Comparison of ENCODE assay signal across 18 mouse cellular contexts in the genomic region with DNA sequence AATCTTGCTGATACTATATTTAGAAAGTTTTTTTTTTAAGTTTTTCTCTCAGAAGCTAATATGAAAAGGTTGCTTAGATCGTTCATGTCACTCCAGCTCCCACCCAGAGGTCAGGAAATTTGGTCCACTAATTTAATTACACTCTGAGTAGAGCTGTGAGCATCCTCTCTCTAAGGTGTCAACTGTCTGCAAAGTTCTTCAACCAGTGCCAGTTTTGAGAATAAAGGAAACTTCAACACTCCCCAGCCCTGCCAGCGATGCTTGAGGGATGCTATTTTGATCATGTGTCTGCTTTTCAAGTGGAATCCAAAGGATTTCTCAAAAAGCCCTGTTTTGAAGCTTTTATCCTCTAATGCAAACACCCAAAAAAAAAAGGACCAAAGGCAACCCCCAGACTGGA.
"Had no signal": no experiment of that assay in that cellular context is flagged by ENCODE, and none has a peak within 500 bp of the region (broad histone marks: within the 10 kb centered on the region; RNA-seq: fewer than 3 reads in every experiment).

No protein-coding gene starts in this region.

- H3K4me1 ChIP-seq: liver, embryonic 13.5 days; megakaryocyte, embryonic 14.5 days had no signal

- H3K27ac ChIP-seq: kidney, postnatal 0 days; layer of hippocampus, adult 2 months; liver, embryonic 13.5 days; midbrain, embryonic 10.5 days; stomach, postnatal 0 days had no signal

- ATAC-seq: lung, postnatal 0 days had no signal

- H3K36me3 ChIP-seq: liver, embryonic 13.5 days; midbrain, embryonic 10.5 days had no signal

- H3K9ac ChIP-seq: liver, embryonic 13.5 days had no signal

- H3K4me2 ChIP-seq: liver, embryonic 13.5 days had no signal

- H3K27me3 ChIP-seq: liver, embryonic 13.5 days; megakaryocyte, embryonic 14.5 days had no signal

- H3K9me3 ChIP-seq: liver, embryonic 13.5 days; megakaryocyte, embryonic 14.5 days; midbrain, embryonic 10.5 days had no signal

- DNase-seq: kidney, adult 2 months; kidney, postnatal 36 days; layer of hippocampus, adult 9-11 months; liver, embryonic 13.5 days; lung, adult 2 months; lung, postnatal 36 days; right cerebral cortex, adult 18-20 months; right cerebral cortex, postnatal 14 days; right cerebral cortex, postnatal 4 days; thymus, adult 2 months; thymus, postnatal 14 days; thymus, postnatal 4 days had no signal

- H3K4me3 ChIP-seq: layer of hippocampus, adult 2 months; liver, embryonic 13.5 days; megakaryocyte, embryonic 14.5 days; midbrain, embryonic 10.5 days had no signal
